Mouse (Mus musculus) hindbrain, postnatal 0 days (tissue): ENCODE measurements at regions not wholly inside any gene's neighbourhood (a gene's known extent, or its start where the extent isn't known, plus 50 kb on each side); places are given as distances from the start of the nearest gene placed in this dataset.
A peak's percentile ranks its signal among the peaks of the same experiment; 100 is the strongest.

ENCODE experiments used
- ATAC-seq: fragments of 200-750 bp; cut with Nextera tagmentation; 2 replicates; pipeline ENCODE4 v1.8.0; 2017; ENCODE audit warnings: mild to moderate bottlenecking, moderate TSS enrichment, moderate library complexity
- DNase-seq: peaks from one replicate; pipeline ENCODE4 v3.0.0-alpha.2; 2015; ENCODE audit warnings: low spot score
- H3K27ac ChIP-seq: fragments of 300-500 bp; sonication (generic); 2 replicates; pipeline ENCODE4 v1.5.1; 2014; ENCODE audit warnings: mild to moderate bottlenecking
- H3K27me3 ChIP-seq: fragments of 300-500 bp; sonication (generic); 2 replicates; pipeline ENCODE4 v1.6.1; 2014; ENCODE audit warnings: low read length, mixed read lengths; ENCODE audit not compliant: insufficient read depth
- H3K36me3 ChIP-seq: fragments of 300-500 bp; sonication (generic); 2 replicates; pipeline ENCODE4 v1.6.1; 2014; ENCODE audit warnings: low read length, mixed read lengths; ENCODE audit not compliant: insufficient read depth
- H3K4me1 ChIP-seq: fragments of 300-500 bp; sonication (generic); 2 replicates; pipeline ENCODE4 v1.6.1; 2014; ENCODE audit warnings: antibody characterized with exemption, low read length, mixed read lengths; ENCODE audit not compliant: insufficient read depth
- H3K4me2 ChIP-seq: fragments of 300-500 bp; sonication (generic); 2 replicates; pipeline ENCODE4 v1.6.1; 2014; ENCODE audit warnings: low read depth, mild to moderate bottlenecking, low read length, moderate library complexity, mixed read lengths
- H3K4me3 ChIP-seq: fragments of 300-500 bp; sonication (generic); 2 replicates; pipeline ENCODE4 v1.5.1; 2014; ENCODE audit warnings: low read length
- H3K9ac ChIP-seq: fragments of 300-500 bp; sonication (generic); replicated peaks from 2 replicates; pipeline ENCODE4 v1.6.1; 2014; ENCODE audit warnings: mild to moderate bottlenecking, low read length, moderate library complexity, mixed read lengths
- H3K9me3 ChIP-seq: fragments of 300-500 bp; sonication (generic); 2 replicates; pipeline ENCODE4 v1.6.1; 2016; ENCODE audit warnings: low read length, mixed read lengths
- CTCF ChIP-seq: IDR thresholded peaks from 2 replicates; pipeline ENCODE4 v1.5.1; 2016; ENCODE audit warnings: antibody characterized with exemption, control low read depth, low read depth
- WGBS: fragments of 180-500 bp; shearing (Covaris S2); extraction: QIAGEN DNeasy Blood & Tissue Kit; methylation state at CpG from one replicate; pipeline ENCODE4 v1.1.7; 2014; 5-methylcytosine and 5-hydroxymethylcytosine counted together

DNA sequence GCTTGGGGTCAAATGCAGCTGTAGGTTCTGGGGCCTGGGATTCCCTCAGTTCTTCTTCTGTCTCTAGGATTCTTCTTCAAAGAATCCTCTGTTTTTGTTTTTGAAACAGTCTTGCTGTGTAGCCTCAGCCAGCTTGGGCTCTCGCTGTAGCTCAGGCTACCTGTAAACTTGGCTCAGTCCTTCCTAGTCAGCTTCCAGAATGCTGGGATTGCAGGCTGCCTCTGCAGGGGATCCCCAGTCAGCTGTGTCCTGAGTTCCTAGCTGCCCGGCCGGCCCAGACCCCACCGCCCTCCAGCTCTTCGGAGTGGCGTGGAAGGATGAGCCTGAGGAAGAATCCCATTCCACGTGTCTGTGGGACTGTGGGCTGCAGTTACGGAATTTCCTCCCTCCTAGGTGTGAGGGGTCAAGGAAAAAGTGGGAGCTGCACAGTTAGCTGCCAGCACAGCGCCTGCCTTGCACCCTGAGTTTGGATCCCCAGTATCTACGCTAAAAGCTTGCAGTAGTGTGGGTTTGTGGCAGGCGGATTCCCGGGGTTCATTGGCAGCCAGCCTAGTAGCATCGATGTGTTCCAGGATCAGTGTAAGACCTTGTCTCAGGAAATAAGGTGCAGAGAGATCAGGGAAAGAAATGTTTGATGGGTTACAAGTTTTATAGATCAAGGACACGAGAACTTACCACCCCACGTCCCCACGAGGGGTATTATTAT is 204.0 kb downstream of the Matn1 start:
- Histone ChIP-seq H3K27me3 (no peaks in the 10 kb centered on the region), H3K9me3 (no peaks in the 10 kb centered on the region), H3K4me1 (peaks cover 5% of the 10 kb centered on the region; the same call in 1 of the 2 replicates), H3K27ac (no peak overlapping the region), H3K9ac (no peak overlapping the region), H3K4me3 (no peak overlapping the region), H3K4me2 (no peak overlapping the region), H3K36me3 (no peaks in the 10 kb centered on the region)
- 45% methylated on average over 16 of the region's 16 CpGs for WGBS
- DNase-seq (no peak), ATAC-seq (no peak)
- TF ChIP-seq CTCF, result no peak

DNA sequence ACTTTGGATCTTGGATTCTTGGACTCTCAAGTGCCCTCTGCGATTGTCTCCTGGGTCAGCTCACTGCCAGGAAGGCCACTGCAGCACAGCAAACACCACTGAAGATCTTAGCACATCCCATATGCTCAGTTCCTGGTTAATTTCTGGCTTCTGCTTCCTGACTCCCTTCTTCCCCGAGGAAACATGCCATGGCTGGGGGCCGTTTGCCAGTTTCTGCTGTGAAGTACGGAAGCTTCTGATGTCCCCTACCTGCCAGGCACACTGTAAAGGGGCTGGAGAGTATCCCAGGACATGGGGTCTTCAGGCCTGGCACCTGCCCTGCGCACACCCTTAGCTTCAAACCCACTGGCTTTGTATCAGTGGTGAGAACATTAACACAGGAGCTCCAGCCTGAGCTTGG is 205.3 kb downstream of the Matn1 start:
- H3K27me3 ChIP-seq, result no peaks in the 10 kb centered on the region
- H3K36me3 ChIP-seq, result no peaks in the 10 kb centered on the region
- H3K4me3 ChIP-seq, result no peak overlapping the region
- no peak overlapping the region for H3K27ac ChIP-seq
- H3K9ac ChIP-seq, result no peak overlapping the region
- peaks cover 5% of the 10 kb centered on the region; the same call in 1 of the 2 replicates for H3K4me1 ChIP-seq
- no peak for DNase-seq
- WGBS, result 82% methylated on average over 5 of the region's 5 CpGs
- no peak overlapping the region for H3K4me2 ChIP-seq
- no peak for TF ChIP-seq CTCF
- no peak for ATAC-seq
- no peaks in the 10 kb centered on the region for H3K9me3 ChIP-seq

- no peaks in the 10 kb centered on the region for H3K36me3 ChIP-seq
- no peak overlapping the region for H3K9ac ChIP-seq
- ATAC-seq (0 out of 2 replicates have a peak, but pooled peaks have one; percentile 41), DNase-seq (no peak)
- no peaks in the 10 kb centered on the region; the same call in 1 of the 2 replicates for H3K27me3 ChIP-seq
- no peaks in the 10 kb centered on the region for H3K9me3 ChIP-seq
- H3K4me2 ChIP-seq, result no peak overlapping the region
- H3K4me3 ChIP-seq, result no peak overlapping the region
- TF ChIP-seq CTCF, result no peak
- WGBS, result 11% methylated on average over 5 of the region's 5 CpGs
- no peak overlapping the region for H3K27ac ChIP-seq
- H3K4me1 ChIP-seq, result peaks cover 6% of the 10 kb centered on the region
Observed at GRCm38 (mm10) chr4:131159712-131160111, 215.5 kb downstream of the Matn1 start.

DNA sequence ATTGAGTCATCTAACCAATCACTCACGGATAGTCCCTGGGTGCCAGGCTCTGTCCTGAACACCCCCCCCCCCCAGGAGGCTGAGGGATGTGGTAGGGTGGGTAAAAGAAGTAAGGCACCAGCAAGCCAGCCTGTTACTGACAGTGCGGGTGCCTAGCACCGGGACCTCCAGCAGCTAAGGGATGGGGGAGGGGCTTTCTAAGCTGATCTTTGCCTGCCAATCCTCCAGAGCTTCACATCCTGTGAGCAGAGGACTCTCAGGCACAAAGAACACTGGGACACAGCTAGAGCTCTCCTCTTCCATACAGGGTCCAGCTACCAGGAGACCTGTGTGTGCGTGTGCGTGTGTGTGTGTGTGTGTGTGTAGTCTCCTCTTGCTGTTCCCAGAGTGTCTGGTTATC is 215.9 kb downstream of the Matn1 start:
- H3K9ac ChIP-seq, result no peak overlapping the region
- peaks cover 6% of the 10 kb centered on the region for H3K4me1 ChIP-seq
- no peaks in the 10 kb centered on the region for H3K9me3 ChIP-seq
- H3K4me2 ChIP-seq, result no peak overlapping the region
- 31% methylated on average over 5 of the region's 5 CpGs for WGBS
- DNase-seq, result no peak
- no peak overlapping the region for H3K4me3 ChIP-seq
- TF ChIP-seq CTCF, result no peak
- no peaks in the 10 kb centered on the region; the same call in 1 of the 2 replicates for H3K27me3 ChIP-seq
- peak; percentile 48; the same call in 1 of the 2 replicates for ATAC-seq
- H3K27ac ChIP-seq, result no peak overlapping the region
- no peaks in the 10 kb centered on the region for H3K36me3 ChIP-seq

- Histone ChIP-seq H3K27ac (no peak overlapping the region), H3K9me3 (no peaks in the 10 kb centered on the region), H3K27me3 (no peaks in the 10 kb centered on the region; the same call in 1 of the 2 replicates), H3K9ac (no peak overlapping the region), H3K36me3 (no peaks in the 10 kb centered on the region), H3K4me3 (no peak overlapping the region), H3K4me2 (no peak overlapping the region), H3K4me1 (peaks cover 6% of the 10 kb centered on the region)
- TF ChIP-seq CTCF, result no peak
- WGBS, result 43% methylated on average over 9 of the region's 9 CpGs
- ATAC-seq (peak; percentile 21; the same call in 1 of the 2 replicates), DNase-seq (peak; percentile 61)
Observed at GRCm38 (mm10) chr4:131161501-131161900, 217.3 kb downstream of the Matn1 start.

GRCm38 (mm10) chr4:131163782-131164315 is 219.7 kb downstream of the Matn1 start:
- Histone ChIP-seq H3K36me3 (no peaks in the 10 kb centered on the region), H3K4me1 (peaks cover 6% of the 10 kb centered on the region), H3K27me3 (no peaks in the 10 kb centered on the region), H3K9me3 (no peaks in the 10 kb centered on the region), H3K27ac (no peak overlapping the region), H3K4me3 (no peak overlapping the region), H3K9ac (no peak overlapping the region), H3K4me2 (no peak overlapping the region)
- no peak for DNase-seq
- ATAC-seq, result no peak
- WGBS, result 27% methylated on average over 7 of the region's 7 CpGs
- TF ChIP-seq CTCF, result no peak

- no peak overlapping the region for H3K9ac ChIP-seq
- no peaks in the 10 kb centered on the region for H3K4me1 ChIP-seq
- DNase-seq, result no peak
- no peak overlapping the region for H3K4me3 ChIP-seq
- no peak overlapping the region for H3K27ac ChIP-seq
- TF ChIP-seq CTCF, result no peak
- no peaks in the 10 kb centered on the region for H3K36me3 ChIP-seq
- no peak overlapping the region for H3K4me2 ChIP-seq
- WGBS, result 73% methylated on average over 9 of the region's 9 CpGs
- ATAC-seq, result no peak
- no peaks in the 10 kb centered on the region for H3K27me3 ChIP-seq
- H3K9me3 ChIP-seq, result no peaks in the 10 kb centered on the region
Observed at GRCm38 (mm10) chr4:131166574-131167270, 222.5 kb downstream of the Matn1 start.
